Mouse (Mus musculus) brain, embryonic 18.5 days (tissue): ENCODE measurements at regions not wholly inside any gene's neighbourhood (a gene's known extent, or its start where the extent isn't known, plus 50 kb on each side); places are given as distances from the start of the nearest gene placed in this dataset.

Experiments used
- DNase-seq: peaks from one replicate; pipeline ENCODE4 v3.0.0-alpha.2; 2012; ENCODE audit warnings: low read depth, low spot score

DNA sequence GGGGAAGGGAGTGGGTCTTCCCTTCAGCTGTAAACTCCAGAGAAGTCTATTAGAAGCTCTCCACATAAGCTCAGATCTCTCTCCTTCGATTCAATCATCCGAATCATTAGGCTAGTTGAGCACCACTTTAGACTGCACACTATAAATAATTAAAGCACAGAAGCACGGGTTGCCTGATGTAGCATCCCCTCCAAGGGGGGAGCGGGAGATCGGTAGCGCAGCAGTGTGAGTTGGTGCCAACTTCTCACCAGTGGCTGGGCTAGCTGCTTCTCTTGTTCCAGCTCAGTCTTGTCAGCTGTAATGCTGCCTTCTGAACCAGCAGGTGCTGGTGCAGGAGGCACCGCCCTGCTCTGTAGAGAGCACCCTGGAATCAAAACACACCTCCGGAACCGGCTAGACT is 78.6 kb downstream of the A830031A19Rik start:
- no peak for DNase-seq

DNA sequence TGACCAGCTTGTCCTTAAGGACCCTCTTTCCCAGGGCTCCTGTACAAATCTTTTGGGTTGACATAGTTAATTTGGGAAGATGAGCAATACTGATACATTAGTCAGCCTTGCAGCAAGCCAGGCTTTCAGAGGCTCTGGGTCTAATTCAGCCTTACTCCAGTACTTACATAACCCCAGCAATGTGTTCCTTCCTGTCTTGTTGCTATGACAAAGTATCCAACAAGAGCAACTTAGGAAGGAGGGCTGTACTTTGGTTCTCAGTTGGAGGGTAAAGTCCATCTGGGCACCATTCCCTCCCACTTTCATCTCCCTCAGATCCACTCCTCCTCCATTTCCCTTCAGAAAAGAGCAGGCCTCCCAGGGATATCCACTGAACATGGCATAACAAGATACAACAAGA is 80.7 kb downstream of the A830031A19Rik start:
- no peak for DNase-seq

GRCm38 (mm10) chr11:23987532-23988450 is 87.1 kb downstream of the A830031A19Rik start:
- no peak for DNase-seq

DNA sequence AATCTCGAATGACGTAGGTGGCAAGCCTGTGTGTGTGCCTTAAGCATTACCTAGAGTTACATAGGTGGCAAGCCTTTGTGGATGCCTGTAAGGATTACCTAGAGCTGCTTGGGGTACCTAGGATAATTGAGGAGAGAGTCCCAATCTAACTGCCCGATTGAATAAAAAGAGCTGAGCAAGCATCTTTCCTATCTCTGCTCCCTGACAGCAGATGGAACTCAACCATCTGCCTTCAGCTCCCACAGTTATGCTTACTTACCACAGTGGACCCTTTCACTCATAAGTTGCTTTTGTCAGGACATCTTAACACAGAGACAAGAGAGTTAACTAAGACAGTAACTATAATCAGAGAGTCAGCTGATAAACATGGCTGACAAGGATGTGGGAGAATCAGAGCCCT is 89.6 kb downstream of the A830031A19Rik start:
- DNase-seq, result no peak

DNA sequence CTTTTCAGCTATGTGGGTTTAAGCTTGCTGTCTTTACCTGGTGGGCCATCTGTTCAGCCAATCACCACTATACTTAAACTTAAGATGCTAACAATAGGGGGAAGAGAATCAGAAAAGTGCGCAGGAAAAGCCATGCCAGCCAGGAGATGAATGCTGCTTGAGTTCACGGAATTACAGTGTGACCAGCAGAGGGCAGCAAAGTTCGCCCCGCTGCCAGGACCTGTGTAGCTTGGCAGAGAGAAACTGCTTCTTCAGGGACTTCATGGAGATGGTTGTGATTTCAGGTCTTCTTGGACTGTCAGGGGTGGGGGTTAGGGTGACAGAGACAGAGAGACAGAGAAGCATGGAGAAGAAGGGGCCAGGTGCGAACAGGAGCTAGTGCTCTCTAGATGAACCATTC is 84.3 kb upstream of the Papolg start:
- peak; percentile 70 for DNase-seq

DNA sequence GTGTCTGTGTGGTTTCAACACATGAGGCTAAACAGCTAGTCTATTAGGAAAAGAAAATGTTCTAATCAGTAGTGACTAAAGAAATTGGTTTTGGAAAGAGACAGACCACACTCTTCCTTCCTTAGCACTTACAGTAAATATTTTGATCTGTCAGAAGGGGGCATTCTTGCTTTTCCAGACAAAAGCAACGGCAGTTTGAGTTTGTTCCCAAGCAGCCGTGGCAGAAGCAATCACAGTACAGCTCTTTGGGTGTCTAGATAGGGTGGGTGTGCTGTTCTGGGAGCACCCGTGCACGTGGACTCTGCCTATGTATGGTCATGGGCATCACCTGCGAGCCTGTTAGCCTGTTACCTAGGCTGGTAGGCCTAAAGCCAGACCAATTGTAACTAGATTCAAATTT is 83.2 kb upstream of the Papolg start:
- no peak for DNase-seq

GRCm38 (mm10) chr11:23977096-23977495 is 82.0 kb upstream of the Papolg start:
- no peak for DNase-seq

- no peak for DNase-seq
Observed at GRCm38 (mm10) chr11:23954323-23954722, 59.3 kb upstream of the Papolg start.

DNA sequence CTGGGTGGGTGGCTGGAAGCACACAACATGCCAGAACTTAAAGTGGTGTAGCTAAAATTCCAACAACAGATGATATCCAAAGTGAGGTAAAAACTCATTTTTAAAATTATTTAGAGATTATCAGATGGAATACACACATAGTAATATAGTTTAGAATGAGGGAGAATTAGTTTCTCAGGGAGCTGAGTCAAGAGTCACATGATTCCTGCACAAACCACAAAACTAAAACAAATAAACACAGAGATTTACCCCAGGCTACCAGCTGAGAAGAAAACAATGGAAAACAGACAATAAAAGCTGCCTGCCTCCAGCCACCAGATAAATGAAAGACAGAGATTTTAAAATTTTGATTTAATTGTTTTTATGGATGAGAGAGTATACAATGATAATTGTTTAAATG is 50.9 kb upstream of the Papolg start:
- no peak for DNase-seq
